Mouse (Mus musculus) midbrain, postnatal 0 days (tissue): ENCODE data around the gene Phip. TPM values are rescaled to one million over a fixed set of nuclear protein-coding genes. Genes with fewer than 3 reads are reported as not detected.

Experiments used
- ATAC-seq: fragments of 200-750 bp; cut with Nextera tagmentation; 2 replicates; pipeline ENCODE4 v1.8.0; 2017; ENCODE audit warnings: moderate number of reproducible peaks, mild to moderate bottlenecking, moderate TSS enrichment, moderate library complexity; ENCODE audit not compliant: low FRiP score
- DNase-seq: peaks from one replicate; pipeline ENCODE4 v3.0.0-alpha.2; 2015; ENCODE audit warnings: low spot score
- H3K27ac ChIP-seq: fragments of 300-500 bp; sonication (generic); 2 replicates; pipeline ENCODE4 v1.5.1; 2014; ENCODE audit warnings: low read depth, mild to moderate bottlenecking, low read length, mixed read lengths
- H3K27me3 ChIP-seq: fragments of 300-500 bp; sonication (generic); 2 replicates; pipeline ENCODE4 v1.6.1; 2014; ENCODE audit warnings: low read length, control low read depth, mixed read lengths; ENCODE audit not compliant: insufficient read depth
- H3K36me3 ChIP-seq: fragments of 300-500 bp; sonication (generic); 2 replicates; pipeline ENCODE4 v1.6.1; 2014; ENCODE audit warnings: low read length, control low read depth, mixed read lengths; ENCODE audit not compliant: insufficient read depth
- H3K4me1 ChIP-seq: fragments of 300-500 bp; sonication (generic); 2 replicates; pipeline ENCODE4 v1.6.1; 2014; ENCODE audit warnings: mild to moderate bottlenecking, control low read depth, antibody characterized with exemption, low read length, mixed read lengths; ENCODE audit not compliant: insufficient read depth
- H3K4me2 ChIP-seq: fragments of 300-500 bp; sonication (generic); 2 replicates; pipeline ENCODE4 v1.6.1; 2014; ENCODE audit warnings: low read depth, mild to moderate bottlenecking, low read length, mixed read lengths; ENCODE audit not compliant: poor library complexity, severe bottlenecking
- H3K4me3 ChIP-seq: fragments of 300-500 bp; sonication (generic); 2 replicates; pipeline ENCODE4 v1.5.1; 2014; ENCODE audit warnings: low read depth, mild to moderate bottlenecking, low read length, moderate library complexity
- H3K9ac ChIP-seq: fragments of 300-500 bp; sonication (generic); replicated peaks from 2 replicates; pipeline ENCODE4 v1.6.1; 2014; ENCODE audit warnings: mild to moderate bottlenecking, low read length, moderate library complexity, mixed read lengths; ENCODE audit not compliant: poor library complexity, severe bottlenecking
- H3K9me3 ChIP-seq: fragments of 300-500 bp; sonication (generic); 2 replicates; pipeline ENCODE4 v1.6.1; 2016; ENCODE audit warnings: low read length, control low read depth
- CTCF ChIP-seq: IDR thresholded peaks from 2 replicates; pipeline ENCODE4 v1.5.1; 2016; ENCODE audit warnings: antibody characterized with exemption, mild to moderate bottlenecking
- WGBS: fragments of 180-500 bp; shearing (Covaris S2); extraction: QIAGEN DNeasy Blood & Tissue Kit; methylation state at CpG from one replicate; pipeline ENCODE4 v1.1.7; 2014; 5-methylcytosine and 5-hydroxymethylcytosine counted together
- polyA plus RNA-seq: library from polyadenylated mRNA; unstranded; fragments of >200 nt; fragmentation: Nextera tagmentation; extraction: Ambion mirVana; gene quantifications from 2 replicates; pipeline ENCODE4 v1.2.1, GENCODE M21; 2015
- total RNA-seq: library from RNA; depleted of rRNA; stranded (reverse); fragments of >200 nt; gene quantifications from 2 replicates; pipeline ENCODE4 v1.2.3, GENCODE M21; 2014

Gene Phip
- total and polyA plus RNA-seq, 2 experiments from 2014 or later, result 50.6 to 52.1 TPM

DNA sequence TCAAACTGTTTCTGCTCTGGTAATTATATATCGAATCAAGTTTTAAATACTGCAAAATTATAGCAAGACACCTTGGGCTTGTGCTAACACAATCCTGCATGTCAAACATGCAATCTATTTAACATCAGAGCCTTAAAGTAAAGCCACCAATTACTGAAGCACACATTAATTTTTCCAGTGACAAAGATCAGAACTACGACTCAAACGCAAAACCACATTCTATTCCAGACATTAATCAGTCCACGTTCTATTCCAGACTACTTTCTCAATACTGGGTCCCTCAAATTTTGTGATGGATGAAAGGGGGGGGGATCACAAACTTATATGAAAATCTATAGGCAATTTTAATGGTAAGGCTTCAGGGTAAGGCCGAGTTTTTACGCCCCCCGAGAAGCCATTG is 68.1 kb downstream of the Phip start:
- no peak for ATAC-seq
- no peak for TF ChIP-seq CTCF
- H3K36me3 ChIP-seq, result peaks cover 10% of the 10 kb centered on the region
- H3K4me2 ChIP-seq, result no peak overlapping the region
- no peak overlapping the region for H3K27ac ChIP-seq
- WGBS, result 95% methylated on average over 7 of the region's 7 CpGs
- no peaks in the 10 kb centered on the region for H3K27me3 ChIP-seq
- no peak for DNase-seq
- H3K9ac ChIP-seq, result no peak overlapping the region
- H3K9me3 ChIP-seq, result no peaks in the 10 kb centered on the region
- H3K4me1 ChIP-seq, result no peaks in the 10 kb centered on the region
- no peak overlapping the region for H3K4me3 ChIP-seq

DNA sequence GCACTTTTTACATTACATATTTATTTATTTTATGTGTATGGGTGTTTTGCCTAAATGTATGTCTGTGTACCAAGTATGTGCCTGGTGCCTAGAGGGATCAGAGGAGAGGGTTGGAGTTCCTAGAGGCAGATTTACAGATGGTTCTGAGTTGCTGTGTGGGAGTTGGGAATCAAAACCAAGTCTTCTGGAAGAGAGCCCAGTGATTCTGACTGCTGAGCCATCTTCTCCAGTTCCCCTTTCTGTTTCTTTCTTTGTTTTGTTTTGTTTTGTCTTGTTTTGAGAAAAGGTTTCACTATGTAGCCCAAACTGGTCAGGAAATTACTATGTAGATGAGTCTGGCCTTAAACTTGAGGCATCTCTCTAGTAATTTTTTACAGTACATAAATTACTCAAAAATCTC is 86.7 kb downstream of the Phip start:
- no peak overlapping the region for H3K4me3 ChIP-seq
- H3K9me3 ChIP-seq, result no peaks in the 10 kb centered on the region
- H3K4me1 ChIP-seq, result no peaks in the 10 kb centered on the region
- peaks cover 12% of the 10 kb centered on the region for H3K36me3 ChIP-seq
- H3K4me2 ChIP-seq, result no peak overlapping the region
- H3K27me3 ChIP-seq, result no peaks in the 10 kb centered on the region
- TF ChIP-seq CTCF, result no peak
- no peak overlapping the region for H3K27ac ChIP-seq
- no peak for DNase-seq
- no peak overlapping the region for H3K9ac ChIP-seq
- ATAC-seq, result no peak

DNA sequence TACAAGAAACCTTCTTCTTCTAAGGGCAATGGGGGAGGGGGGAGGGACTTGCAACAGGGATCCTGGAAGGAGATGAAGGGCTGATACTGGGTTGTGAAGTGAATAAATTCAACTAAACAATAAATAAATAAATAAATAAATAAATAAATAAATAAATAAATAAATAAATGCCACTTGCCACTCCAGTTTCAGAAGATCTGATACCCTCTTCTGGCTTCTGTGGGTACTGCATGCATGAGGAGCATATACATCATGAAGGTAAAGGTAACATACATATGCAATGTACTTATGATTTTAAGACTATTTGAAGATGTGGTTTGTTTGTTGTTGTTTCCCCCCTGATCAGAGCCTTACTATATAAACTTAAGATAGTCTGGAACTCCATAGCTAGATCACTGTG is 91.1 kb downstream of the Phip start:
- Histone ChIP-seq H3K9ac (no peak overlapping the region), H3K4me2 (no peak overlapping the region), H3K4me3 (no peak overlapping the region), H3K27ac (no peak overlapping the region), H3K36me3 (peaks cover 19% of the 10 kb centered on the region), H3K27me3 (no peaks in the 10 kb centered on the region), H3K9me3 (no peaks in the 10 kb centered on the region), H3K4me1 (no peaks in the 10 kb centered on the region)
- DNase-seq (no peak), ATAC-seq (no peak)
- peak; percentile 40 for TF ChIP-seq CTCF

DNA sequence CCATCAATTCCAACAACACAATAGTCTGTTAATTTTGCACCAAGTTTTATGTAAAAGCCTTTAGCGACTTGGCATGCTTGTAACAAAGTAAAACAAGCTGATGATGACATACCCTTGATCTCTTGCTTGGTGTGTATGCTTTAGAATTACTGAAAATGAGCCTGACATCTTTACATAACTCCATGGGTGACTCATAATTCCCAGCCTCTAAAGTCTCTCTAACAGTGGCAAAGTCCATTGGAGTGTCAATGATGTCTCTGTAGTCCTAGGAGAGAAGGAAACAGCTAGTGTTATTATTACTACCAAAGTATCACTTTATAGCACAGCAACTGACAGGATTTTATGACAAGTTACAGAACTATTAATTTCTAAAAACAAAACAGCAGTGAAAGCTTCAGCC is 98.2 kb downstream of the Phip start:
- Histone ChIP-seq H3K27ac (no peak overlapping the region), H3K4me1 (no peaks in the 10 kb centered on the region), H3K4me3 (no peak overlapping the region), H3K9me3 (no peaks in the 10 kb centered on the region), H3K9ac (no peak overlapping the region), H3K4me2 (no peak overlapping the region), H3K27me3 (no peaks in the 10 kb centered on the region), H3K36me3 (peaks cover 42% of the 10 kb centered on the region)
- ATAC-seq (no peak), DNase-seq (no peak)
- 98% methylated on average over 1 of the region's 1 CpGs for WGBS
- TF ChIP-seq CTCF, result no peak

DNA sequence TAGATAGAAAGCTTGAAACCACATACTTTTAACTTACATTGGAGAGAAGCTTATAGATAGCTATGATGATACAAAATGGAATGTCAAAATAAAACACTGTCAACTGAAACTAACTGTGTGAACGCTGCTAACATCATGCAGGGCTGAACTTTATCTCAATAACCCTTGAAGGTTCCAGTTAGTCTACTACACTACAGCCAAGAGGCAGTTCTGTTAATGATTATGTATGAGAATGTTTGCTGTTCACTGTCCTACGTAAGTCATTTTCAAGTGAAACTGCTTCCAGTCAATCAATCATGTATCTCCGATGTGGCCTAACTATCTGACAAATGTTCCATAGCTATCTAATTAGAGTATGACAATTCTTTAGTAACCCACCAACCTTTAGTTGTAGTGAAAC is 107.6 kb downstream of the Phip start:
- Histone ChIP-seq H3K4me1 (no peaks in the 10 kb centered on the region), H3K9ac (no peak overlapping the region), H3K27ac (no peak overlapping the region), H3K4me2 (no peak overlapping the region), H3K9me3 (no peaks in the 10 kb centered on the region), H3K27me3 (no peaks in the 10 kb centered on the region), H3K4me3 (no peak overlapping the region), H3K36me3 (peaks cover 8% of the 10 kb centered on the region)
- no peak for ATAC-seq
- TF ChIP-seq CTCF, result no peak
- no peak for DNase-seq
- WGBS, result 88% methylated on average over 3 of the region's 3 CpGs

DNA sequence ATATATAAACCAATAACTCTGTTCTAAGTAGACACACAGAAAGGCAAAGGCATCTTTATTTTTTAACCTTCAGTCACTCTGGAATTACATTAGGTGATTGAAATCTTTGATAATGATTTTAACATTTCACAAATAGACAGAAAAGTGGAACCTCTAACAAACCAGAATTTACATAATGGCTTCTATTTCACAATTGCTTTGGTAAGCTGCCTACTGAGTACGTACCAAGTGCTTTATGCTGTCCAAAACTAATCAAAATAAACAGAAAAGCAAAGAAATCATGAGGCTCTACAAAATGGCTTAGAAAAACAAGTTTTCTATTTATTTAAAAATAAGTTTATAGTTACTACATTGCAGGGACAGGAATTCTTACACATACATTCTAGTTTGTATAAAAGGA is 109.2 kb downstream of the Phip start:
- TF ChIP-seq CTCF, result no peak
- H3K27me3 ChIP-seq, result no peaks in the 10 kb centered on the region

More for the DNA sequence above, 109.2 kb downstream of the Phip start:
- ATAC-seq, result no peak
- no peaks in the 10 kb centered on the region for H3K4me1 ChIP-seq
- H3K4me3 ChIP-seq, result no peak overlapping the region
- H3K36me3 ChIP-seq, result peaks cover 2% of the 10 kb centered on the region; the same call in 1 of the 2 replicates
- no peak for DNase-seq
- no peaks in the 10 kb centered on the region for H3K9me3 ChIP-seq
- 82% methylated on average over 1 of the region's 1 CpGs for WGBS
- no peak overlapping the region for H3K27ac ChIP-seq
- no peak overlapping the region for H3K4me2 ChIP-seq
- H3K9ac ChIP-seq, result no peak overlapping the region
